Mouse (Mus musculus) MEL (cell line): ENCODE data around the gene Slc25a29. TPM values are rescaled to one million over a fixed set of nuclear protein-coding genes. Genes with fewer than 3 reads are reported as not detected.

Source experiments
- DNase-seq: peaks from one replicate; pipeline ENCODE4 v3.0.0; 2011; ENCODE audit warnings: low read depth, low spot score
- H3K27ac ChIP-seq: 2 replicates; pipeline ENCODE4 v1.5.1; 2012; ENCODE audit warnings: low read depth, mild to moderate bottlenecking, control low read depth, low read length, moderate library complexity; ENCODE audit not compliant: control insufficient read depth
- H3K27me3 ChIP-seq, 2 experiments: fragments of 150-350 bp in 1 of 2; sonication (generic) in 1 of 2; 2 replicates each; pipeline ENCODE4 v1.6.1; 2012; ENCODE audit warnings: low read length in 2 of 2, mild to moderate bottlenecking in 2 of 2, improper control_type of control experiment in 1 of 2, moderate library complexity in 1 of 2; ENCODE audit not compliant: insufficient read depth in 2 of 2, control insufficient read depth in 1 of 2
- H3K36me3 ChIP-seq, 2 experiments: 2 replicates each; pipeline ENCODE4 v1.6.1; 2012 to 2014; ENCODE audit warnings: low read length in 2 of 2, improper control_type of control experiment in 1 of 2, inconsistent platforms in 1 of 2, mild to moderate bottlenecking in 1 of 2; ENCODE audit not compliant: insufficient read depth in 2 of 2, control insufficient read depth in 1 of 2
- H3K4me1 ChIP-seq, 2 experiments: fragments of 150-350 bp in 1 of 2; sonication (generic) in 1 of 2; 2 replicates each; pipeline ENCODE4 v1.6.1; 2012; ENCODE audit warnings: low read length in 2 of 2, improper control_type of control experiment in 1 of 2, mild to moderate bottlenecking in 1 of 2; ENCODE audit not compliant: insufficient read depth in 2 of 2, control insufficient read depth in 1 of 2
- H3K4me3 ChIP-seq, 2 experiments: fragments of 150-350 bp in 1 of 2; sonication (generic) in 1 of 2; 2 replicates each; pipeline ENCODE4 v1.5.1; 2012; ENCODE audit warnings: low read depth in 2 of 2, low read length in 2 of 2, mild to moderate bottlenecking in 2 of 2, moderate library complexity in 2 of 2, control low read depth in 1 of 2, improper control_type of control experiment in 1 of 2; ENCODE audit not compliant: control insufficient read depth in 1 of 2, insufficient read depth in 1 of 2
- H3K79me2 ChIP-seq: 2 replicates; pipeline ENCODE4 v1.6.1; 2012; ENCODE audit warnings: mild to moderate bottlenecking, low read length, moderate library complexity; ENCODE audit not compliant: control insufficient read depth, poor library complexity, insufficient read depth
- H3K9ac ChIP-seq: 2 replicates; pipeline ENCODE4 v1.6.1; 2012; ENCODE audit warnings: low read depth, mild to moderate bottlenecking, control low read depth, low read length, moderate library complexity; ENCODE audit not compliant: control insufficient read depth, poor library complexity, severe bottlenecking
- H3K9me3 ChIP-seq: fragments of 150-350 bp; sonication (generic); replicated peaks from 2 replicates; pipeline ENCODE4 v1.6.1; 2012; ENCODE audit warnings: mild to moderate bottlenecking, low read length, improper control_type of control experiment, moderate library complexity; ENCODE audit not compliant: insufficient read depth
- CTCF ChIP-seq, 3 experiments: IDR thresholded peaks in 2 of 3; conservative IDR thresholded peaks in 1 of 3; 2 replicates each; pipeline ENCODE4 v1.5.1; 2011 to 2012; ENCODE audit warnings: low read length in 3 of 3, low read depth in 2 of 3, mild to moderate bottlenecking in 2 of 3, improper control_type of control experiment in 1 of 3, inconsistent platforms in 1 of 3, mixed read lengths in 1 of 3, moderate library complexity in 1 of 3; ENCODE audit not compliant: control insufficient read depth in 1 of 3, insufficient read depth in 1 of 3, poor library complexity in 1 of 3, severe bottlenecking in 1 of 3
- EP300 ChIP-seq, 2 experiments: IDR thresholded peaks; 2 replicates each; pipeline ENCODE4 v1.6.1; 2011; ENCODE audit warnings: improper control_type of control experiment in 2 of 2, low read length in 2 of 2, low read depth in 1 of 2, mild to moderate bottlenecking in 1 of 2
- GABPA ChIP-seq: IDR thresholded peaks from 2 replicates; pipeline ENCODE4 v1.6.1; 2012; ENCODE audit warnings: low read depth, mild to moderate bottlenecking, inconsistent platforms, low read length, improper control_type of control experiment, moderate library complexity
- GATA1 ChIP-seq: IDR thresholded peaks from 2 replicates; pipeline ENCODE4 v1.6.1; 2011; ENCODE audit warnings: low read depth, low read length, improper control_type of control experiment
- MAX ChIP-seq: IDR thresholded peaks from 2 replicates; pipeline ENCODE4 v1.6.1; 2011; ENCODE audit warnings: low read length, improper control_type of control experiment
- polyA plus RNA-seq, 2 experiments: library from polyadenylated mRNA; stranded (reverse) in 1 of 2; unstranded in 1 of 2; fragments of >175 nt in 1 of 2; fragments of >200 nt in 1 of 2; gene quantifications; 2 replicates each; pipeline versions ENCODE4 v1.2.1 to v1.2.4; 2012; ENCODE audit warnings: low replicate concordance in 2 of 2, low read depth in 1 of 2; ENCODE audit not compliant: insufficient read length in 2 of 2, insufficient read depth in 1 of 2, missing spikeins in 1 of 2
- total RNA-seq: library from RNA; depleted of rRNA; stranded (reverse); fragments of 300-350 nt; gene quantifications from 2 replicates; pipeline ENCODE4 v1.2.3, GENCODE M21; 2012; rRNA removed

Gene Slc25a29
- total and polyA plus RNA-seq, 3 experiments, result 3.0 to 3.3 TPM; not detected in 1

- TF ChIP-seq GABPA, result no peak
- TF ChIP-seq GATA1, result 0 out of 2 replicates have a peak, but pooled peaks have one; percentile 11
- TF ChIP-seq EP300 (IDR thresholded peaks at IDR 0.05; ENCODE audit: low read depth in 1 of 2, low read length in 2 of 2), result peak; percentile 24 to 30; a peak in 2 of 4 replicates
- peak; percentile 38; the same call in 1 of the 2 replicates for TF ChIP-seq MAX
- no peak for TF ChIP-seq CTCF (IDR thresholded peaks at IDR 0.05 in 2 of 3, conservative IDR thresholded peaks at IDR 0.05 in 1 of 3; ENCODE audit: control insufficient read depth in 1 of 3, insufficient read depth in 1 of 3, low read depth in 2 of 3, low read length in 3 of 3, poor library complexity in 1 of 3, severe bottlenecking in 1 of 3)
- peaks cover 0 to 5% of the 10 kb centered on the region in 2 experiments; a peak in 2 of 4 replicates for H3K4me1 ChIP-seq
- H3K36me3 ChIP-seq, result no peaks in the 10 kb centered on the region; a peak in 2 of 4 replicates
- H3K9ac ChIP-seq, result no peak overlapping the region
- peak; percentile 38 for DNase-seq
- H3K9me3 ChIP-seq, result no peaks in the 10 kb centered on the region
- H3K4me3 ChIP-seq, result no peak overlapping the region
- H3K27ac ChIP-seq, result no peak overlapping the region
- no peaks in the 10 kb centered on the region for H3K79me2 ChIP-seq
- no peaks in the 10 kb centered on the region for H3K27me3 ChIP-seq
Measured at GRCm38 (mm10) chr12:108780108-108780877, 55.4 kb downstream of the Slc25a29 start.

Other genes with a start within 250 kb of the Slc25a29 start
- not detected in 2 replicates for gene Degs2, start 133.6 kb downstream of the Slc25a29 start, total RNA-seq
- gene Degs2, start 133.6 kb downstream of the Slc25a29 start, polyA plus RNA-seq, result not detected
- 34.9 and 37.1 TPM in 2 replicates for gene Yy1, start 42.9 kb downstream of the Slc25a29 start, total RNA-seq
- gene Yy1, start 42.9 kb downstream of the Slc25a29 start, polyA plus RNA-seq, result 10 to 100 TPM; 52.1 to 62.4 TPM
- gene Slc25a47, start 163 bp upstream of the Slc25a29 start, total RNA-seq, result 10.3 and 15.6 TPM in 2 replicates
- gene Slc25a47, start 163 bp upstream of the Slc25a29 start, polyA plus RNA-seq, result 10 to 100 TPM in 1 of 2 experiments, not detected in 1; 17.9 TPM
- 8.7 and 9.9 TPM in 2 replicates for gene Wdr25, start 57.7 kb upstream of the Slc25a29 start, total RNA-seq
- 10 to 100 TPM in 1 of 2 experiments, not detected in 1; 10.8 TPM for gene Wdr25, start 57.7 kb upstream of the Slc25a29 start, polyA plus RNA-seq
- gene Wars, start 58.3 kb upstream of the Slc25a29 start, total RNA-seq, result 82.5 and 85.7 TPM in 2 replicates
- 100 to 1,000 TPM in 1 of 2 experiments, 10 to 100 TPM in 1; 98.4 to 836 TPM for gene Wars, start 58.3 kb upstream of the Slc25a29 start, polyA plus RNA-seq
- gene Begain, start 232.3 kb upstream of the Slc25a29 start, total RNA-seq, result not detected in 2 replicates
- gene Begain, start 232.3 kb upstream of the Slc25a29 start, polyA plus RNA-seq, result not detected